Mouse (Mus musculus) v-Abl transformed pro-B cells (cell line): ENCODE results near the gene Soga1.

Experiments
- in situ Hi-C, 2 experiments: fragments of 400-800 bp; cut with MboI; formaldehyde crosslinking; loops; one replicate each; pipeline ENCODE4 v1.15.1; 2025; ENCODE audit not compliant: unreplicated experiment in 2 of 2

Gene Soga1

GRCm38 (mm10) chr2:157045932-157046331 is 33.1 kb downstream of the Soga1 start:
- in situ Hi-C loops = loop anchor here (5.0 kb wide), 2 partner anchors 41 to 46 kb away; partner anchors contain the start of gene Tldc2 (in 1 of the 2)

GRCm38 (mm10) chr2:157043987-157044386 is 35.1 kb downstream of the Soga1 start:
- in situ Hi-C loops = no loop called here

- in situ Hi-C loops = no loop called here
Observed at GRCm38 (mm10) chr2:157043556-157043955, 35.5 kb downstream of the Soga1 start.

- in situ Hi-C loops = no loop called here
Observed at GRCm38 (mm10) chr2:157041421-157041820, 37.6 kb downstream of the Soga1 start.

- in situ Hi-C loops = no loop called here
Observed at GRCm38 (mm10) chr2:157040649-157041046, 38.4 kb downstream of the Soga1 start.

- in situ Hi-C loops = no loop called here
Observed at GRCm38 (mm10) chr2:157039900-157040648, 39.0 kb downstream of the Soga1 start.

- in situ Hi-C loops = no loop called here
Observed at GRCm38 (mm10) chr2:157037303-157037702, 41.8 kb downstream of the Soga1 start.

GRCm38 (mm10) chr2:157036400-157036799 is 42.7 kb downstream of the Soga1 start:
- in situ Hi-C loops = no loop called here

GRCm38 (mm10) chr2:157035371-157035770 is 43.7 kb downstream of the Soga1 start:
- in situ Hi-C loops = no loop called here

- in situ Hi-C loops = loop anchor here in 1 of 2 experiments (5.0 kb wide), 1 partner anchor 504 kb away; no protein-coding TSS in a partner anchor
Observed at GRCm38 (mm10) chr2:157030804-157031203, 48.2 kb downstream of the Soga1 start.

- in situ Hi-C loops = loop anchor here in 1 of 2 experiments (10.0 kb wide), 1 partner anchor 503 kb away; no protein-coding TSS in a partner anchor
Observed at GRCm38 (mm10) chr2:157028261-157028660, 50.8 kb downstream of the Soga1 start.

- in situ Hi-C loops = loop anchor here in 1 of 2 experiments (10.0 kb wide), 1 partner anchor 503 kb away; no protein-coding TSS in a partner anchor
Observed at GRCm38 (mm10) chr2:157027106-157028008, 51.7 kb downstream of the Soga1 start.

GRCm38 (mm10) chr2:157021156-157021555 is 57.9 kb downstream of the Soga1 start:
- in situ Hi-C loops = loop anchor here in 1 of 2 experiments (10.0 kb wide), 1 partner anchor 496 kb away; no protein-coding TSS in a partner anchor

- in situ Hi-C loops = no loop called here
Observed at GRCm38 (mm10) chr2:157019228-157019627, 59.8 kb downstream of the Soga1 start.

- in situ Hi-C loops = no loop called here
Observed at GRCm38 (mm10) chr2:157016529-157017270, 62.4 kb downstream of the Soga1 start.

- in situ Hi-C loops = no loop called here
Observed at GRCm38 (mm10) chr2:157012341-157012740, 66.7 kb downstream of the Soga1 start.

GRCm38 (mm10) chr2:157010634-157011310 is 68.3 kb downstream of the Soga1 start:
- in situ Hi-C loops = no loop called here

GRCm38 (mm10) chr2:157010121-157010520 is 68.9 kb downstream of the Soga1 start:
- in situ Hi-C loops = no loop called here

- in situ Hi-C loops = no loop called here
Observed at GRCm38 (mm10) chr2:157008509-157008908, 70.5 kb downstream of the Soga1 start.

GRCm38 (mm10) chr2:157007234-157007596 is 71.8 kb downstream of the Soga1 start:
- in situ Hi-C loops = no loop called here
